Mouse (Mus musculus) fat pad, adult 2 months (tissue): ENCODE data around the gene Rpl7a.
"Not testable (repeated sequence)": the region's sequence is repeated elsewhere in the genome, so short reads cannot be mapped to it uniquely, and the experiment has no call there.

Source experiments
- DNase-seq: peaks from one replicate; pipeline ENCODE4 v3.0.0-alpha.2; 2011; ENCODE audit warnings: low read depth, low spot score; ENCODE audit errors: extremely low read depth

The Rpl7a gene

DNA sequence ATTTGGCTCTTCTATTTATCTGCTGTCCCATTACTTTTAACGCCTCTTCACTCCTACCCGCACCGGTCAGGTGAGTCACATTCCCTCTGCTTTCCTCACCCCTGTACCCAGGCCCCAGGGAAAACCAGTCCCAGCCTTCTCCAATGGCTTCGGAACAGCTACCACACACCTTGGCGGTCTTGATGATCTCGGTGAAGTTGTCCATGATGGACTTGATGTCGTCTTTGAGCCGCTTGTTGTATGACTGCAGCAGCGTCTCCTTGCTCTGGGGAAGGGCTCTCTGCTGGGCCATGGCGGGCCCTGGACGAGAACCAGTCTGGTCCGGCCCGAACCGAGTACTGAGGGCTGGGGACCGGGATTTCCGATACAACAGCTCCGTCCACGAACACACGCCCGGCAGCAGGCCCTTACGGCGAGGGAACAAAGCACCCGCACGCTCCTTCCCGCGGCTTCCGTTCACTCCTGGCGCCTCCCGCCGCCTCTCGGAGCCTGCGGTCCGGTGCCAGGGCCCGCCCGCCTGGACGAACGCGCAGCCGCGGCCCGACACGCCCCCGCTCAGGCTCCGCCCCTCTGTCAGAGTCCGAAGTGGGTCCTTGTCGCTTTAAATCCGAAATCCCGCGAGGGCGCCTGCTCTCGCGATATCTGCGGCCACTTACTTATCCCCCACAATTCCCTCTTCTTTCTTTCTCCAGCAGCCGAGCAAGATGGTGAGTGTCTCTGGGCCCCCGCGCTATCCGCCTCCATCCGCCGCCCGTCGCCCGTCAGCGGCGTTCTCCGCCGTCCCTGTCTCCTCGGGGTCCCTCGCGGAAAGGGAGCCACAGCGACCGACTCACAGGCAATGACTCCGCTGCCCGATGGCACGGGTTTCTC lies at the start of gene Rpl7a, which contains the start of gene Med22:
Gene Rpl7a (plus strand): TSS at position 641 of the 870 bp plus-strand sequence.
Gene Med22 (minus strand): TSS at position 554 of the 870 bp plus-strand sequence.
- DNase-seq, result no peak

DNA sequence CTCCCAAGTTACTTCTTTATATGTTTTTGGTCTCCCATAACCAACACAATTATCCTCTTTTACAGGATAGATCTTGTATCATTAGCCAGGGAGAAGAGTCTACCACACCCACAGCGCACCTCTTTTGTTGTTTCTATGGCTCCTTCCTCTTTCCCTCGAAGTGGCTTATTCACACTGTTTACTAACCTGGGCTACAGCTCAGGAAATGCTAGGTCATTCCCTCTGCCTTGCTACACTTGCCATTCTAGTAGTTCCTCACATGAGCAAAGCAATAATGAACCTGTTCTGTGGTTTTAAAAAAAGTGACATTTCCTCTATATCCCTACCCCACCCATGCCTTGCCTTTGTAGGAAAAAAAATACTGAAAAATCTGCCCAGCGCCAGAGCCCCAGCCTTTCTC lies 47.7 kb upstream of the Rpl7a start:
- no peak for DNase-seq

DNA sequence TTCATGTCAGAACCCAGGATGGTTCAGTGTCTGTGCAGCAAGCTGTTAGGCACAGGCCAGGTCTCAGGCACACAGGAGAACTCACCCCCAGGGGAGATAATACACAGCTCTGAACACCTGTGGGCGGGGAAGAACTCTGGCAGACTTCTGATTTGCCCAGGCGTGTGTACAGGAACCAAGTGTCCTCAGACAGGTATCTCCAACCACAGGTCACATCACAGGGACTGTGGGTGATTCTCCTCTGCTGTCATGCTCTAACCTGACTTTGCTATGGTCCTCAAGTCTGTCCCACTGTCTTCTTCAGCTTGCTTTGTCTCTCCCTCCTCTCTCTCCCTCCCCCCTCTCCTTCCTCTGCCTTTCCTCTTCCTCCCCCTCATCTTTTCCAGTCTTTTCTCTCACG lies 45.7 kb upstream of the Rpl7a start, which contains the start of gene Abo:
Gene Abo (minus strand): TSS at position 101 of the 400 bp plus-strand sequence.
- no peak for DNase-seq

DNA sequence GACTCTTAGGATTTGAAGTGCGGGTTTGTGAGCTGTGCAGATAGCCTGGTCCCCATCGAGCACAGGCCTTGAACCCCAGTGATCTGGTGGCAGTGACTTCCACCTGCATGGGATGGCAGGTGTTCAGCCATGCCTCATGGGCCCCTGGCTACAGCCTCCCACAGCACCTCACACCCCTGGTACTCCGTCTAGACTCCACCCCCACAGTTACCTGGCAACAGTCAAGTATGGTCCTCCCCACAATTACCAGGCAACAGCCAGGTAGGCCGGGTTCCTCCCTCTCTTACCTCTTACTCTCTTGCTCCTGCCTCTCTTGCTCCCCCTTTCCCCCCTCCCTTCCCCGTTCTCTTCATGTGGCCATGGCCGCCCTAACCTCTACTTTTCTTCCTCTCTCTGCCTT lies 39.9 kb upstream of the Rpl7a start:
- DNase-seq, result no peak

DNA sequence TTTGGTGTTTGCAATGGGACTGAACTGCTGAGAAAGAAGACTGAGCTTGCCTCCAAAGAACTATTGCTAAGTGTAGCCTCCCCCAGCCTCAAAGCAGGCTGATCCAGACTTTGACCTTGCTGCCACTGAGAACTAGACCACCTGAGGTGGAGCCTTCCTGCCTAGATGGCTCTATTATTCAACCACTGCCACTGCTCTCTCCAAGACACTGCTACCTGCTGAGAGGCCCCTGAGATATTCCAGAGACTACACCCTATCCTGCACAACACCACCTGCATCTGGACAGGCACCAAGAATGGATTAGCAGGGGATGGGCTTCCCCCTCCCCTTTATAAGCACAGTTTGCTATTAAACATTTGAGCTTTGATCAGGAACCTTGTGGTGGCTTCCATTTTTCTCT lies 32.0 kb upstream of the Rpl7a start:
- no peak for DNase-seq

DNA sequence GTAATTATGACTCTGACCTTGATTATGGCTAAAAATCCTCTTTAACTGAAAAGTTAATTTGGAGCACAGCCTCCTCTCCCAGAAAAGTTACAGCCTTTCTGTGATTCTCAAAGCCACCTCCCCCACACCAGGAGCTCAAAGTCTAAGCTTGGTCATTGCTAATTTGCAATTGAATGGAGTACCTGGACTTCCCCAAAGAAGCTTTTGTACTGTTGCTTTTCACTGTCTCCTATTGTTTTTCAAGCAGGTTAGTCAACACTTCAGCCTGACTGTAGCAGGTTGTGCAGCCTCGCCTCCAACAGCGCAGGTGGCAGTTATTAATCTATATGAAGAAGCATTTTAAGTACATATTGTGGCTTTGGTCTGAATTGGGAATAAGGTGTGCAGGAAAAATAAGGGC lies 25.0 kb upstream of the Rpl7a start:
- not testable (repeated sequence) for DNase-seq

DNA sequence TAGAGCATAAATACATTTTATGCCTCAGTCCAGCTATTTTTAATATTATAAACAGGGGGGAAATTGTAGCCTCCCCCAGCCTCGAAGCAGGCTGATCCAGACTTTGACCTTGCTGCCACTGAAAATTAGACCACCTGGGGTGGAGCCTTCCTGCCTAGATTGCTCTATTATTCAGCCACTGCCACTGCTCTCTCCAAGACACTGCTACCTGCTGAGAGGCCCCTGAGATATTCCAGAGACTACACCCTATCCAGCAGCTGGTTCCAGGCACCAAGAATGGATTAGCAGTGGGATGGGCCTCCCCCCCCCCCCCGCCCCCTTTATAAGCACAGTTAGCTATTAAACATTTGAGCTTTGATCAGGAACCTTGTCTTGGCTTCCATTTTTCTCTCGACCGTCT lies 24.4 kb upstream of the Rpl7a start:
- not testable (repeated sequence) for DNase-seq

DNA sequence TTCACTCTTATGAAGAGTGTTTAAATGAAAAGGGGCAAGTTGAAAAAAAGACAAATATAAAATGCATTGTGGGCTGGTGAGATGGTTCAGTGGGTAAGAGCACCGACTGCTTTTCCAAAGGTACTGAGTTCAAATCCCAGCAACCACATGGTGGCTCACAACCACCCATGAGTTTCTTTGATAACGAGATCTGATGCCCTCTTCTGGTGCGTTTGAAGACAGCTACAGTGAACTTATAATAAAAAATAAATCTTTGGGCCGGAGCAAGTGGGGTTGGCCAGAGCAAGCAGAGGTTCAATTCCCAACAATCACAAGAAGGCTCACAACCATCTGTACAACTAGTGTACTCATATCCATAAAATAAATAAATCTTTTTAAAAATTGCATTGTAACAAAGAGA lies 14.7 kb upstream of the Rpl7a start:
- no peak for DNase-seq

DNA sequence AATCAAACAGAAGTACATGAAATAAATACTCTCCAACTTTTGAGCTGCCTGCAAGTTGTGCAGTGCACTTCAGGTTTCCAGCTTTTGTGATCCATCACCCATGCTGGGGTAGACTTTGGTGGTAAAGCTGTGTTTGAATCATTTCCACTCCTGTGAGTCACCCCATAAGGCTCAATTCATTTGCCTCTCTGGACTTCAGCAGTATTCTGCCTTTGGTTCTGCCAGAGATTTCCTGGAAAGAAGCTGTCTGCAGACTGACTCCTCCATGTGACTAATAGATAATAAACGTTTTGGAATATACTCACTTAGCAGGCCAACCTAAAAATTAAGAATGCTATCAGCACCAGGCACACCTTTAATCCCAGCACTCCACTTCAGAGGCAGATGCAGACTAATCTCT lies 9.8 kb upstream of the Rpl7a start:
- DNase-seq, result no peak

DNA sequence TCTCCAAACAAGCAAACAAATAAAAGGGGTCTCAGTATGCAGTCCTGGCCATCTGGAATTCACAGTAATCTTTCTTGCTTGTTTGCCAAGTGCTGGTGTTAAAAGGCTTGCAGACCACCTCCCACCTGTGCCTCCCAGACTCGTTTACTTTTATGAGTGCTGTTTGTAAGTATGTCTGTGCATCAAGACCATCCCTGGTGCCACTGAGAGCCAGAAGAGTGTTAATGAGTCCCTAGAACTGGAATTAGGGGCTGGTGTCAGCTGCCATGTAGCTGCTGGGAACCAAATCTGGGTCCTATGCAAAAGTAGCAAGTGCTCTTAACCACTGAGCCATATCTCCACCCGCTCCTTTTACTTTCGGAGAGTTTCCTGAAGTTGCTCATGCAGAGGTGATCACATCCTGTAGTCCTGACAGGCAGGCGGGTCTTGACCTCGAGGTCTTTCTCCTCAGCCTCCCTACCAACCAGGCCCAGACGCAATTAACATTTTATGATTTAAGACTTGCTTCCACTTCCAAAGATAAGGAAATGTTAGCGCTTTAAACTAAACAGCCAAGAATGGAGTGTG lies 8.6 kb upstream of the Rpl7a start:
- DNase-seq, result no peak

DNA sequence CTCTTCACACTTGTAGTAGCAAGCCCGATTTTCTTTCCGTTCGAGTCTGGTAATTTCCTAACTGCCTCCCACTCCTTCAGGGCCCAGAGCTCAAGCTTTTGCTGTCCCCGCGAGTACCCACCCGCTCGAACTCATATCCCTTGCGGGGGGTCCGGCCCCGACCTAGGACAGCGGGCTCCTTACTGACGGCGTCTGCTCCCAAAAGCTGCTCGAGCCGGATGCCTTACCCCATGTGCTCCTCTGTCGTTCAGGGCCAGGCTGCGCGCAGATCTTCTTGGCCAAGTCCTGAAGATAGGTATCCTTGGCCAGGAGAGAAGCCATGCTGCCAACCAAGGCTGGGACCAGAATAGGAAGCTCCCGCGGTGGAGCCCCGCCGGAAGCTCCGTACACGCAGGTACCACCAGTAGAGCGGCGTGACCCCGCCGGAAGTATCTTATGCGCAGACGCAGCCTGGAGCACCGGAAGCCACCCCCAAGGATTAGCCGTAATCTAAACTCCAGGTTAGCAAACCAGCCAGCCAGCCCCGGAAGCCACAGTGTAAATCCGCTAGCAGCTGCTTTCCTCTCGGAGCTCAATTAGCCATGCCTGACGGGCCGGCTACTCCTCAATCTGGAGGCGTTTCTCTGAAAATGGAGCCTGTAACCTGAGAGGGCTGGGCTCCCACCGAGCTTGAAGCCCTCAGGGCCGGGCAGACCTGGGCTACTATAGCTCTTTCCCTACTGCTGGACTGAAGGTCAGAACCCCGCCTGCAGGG lies 7.9 kb upstream of the Rpl7a start, which contains the start of gene Surf6:
Gene Surf6 (minus strand): TSS at position 413 of the 754 bp plus-strand sequence.
- peak; percentile 73 for DNase-seq

DNA sequence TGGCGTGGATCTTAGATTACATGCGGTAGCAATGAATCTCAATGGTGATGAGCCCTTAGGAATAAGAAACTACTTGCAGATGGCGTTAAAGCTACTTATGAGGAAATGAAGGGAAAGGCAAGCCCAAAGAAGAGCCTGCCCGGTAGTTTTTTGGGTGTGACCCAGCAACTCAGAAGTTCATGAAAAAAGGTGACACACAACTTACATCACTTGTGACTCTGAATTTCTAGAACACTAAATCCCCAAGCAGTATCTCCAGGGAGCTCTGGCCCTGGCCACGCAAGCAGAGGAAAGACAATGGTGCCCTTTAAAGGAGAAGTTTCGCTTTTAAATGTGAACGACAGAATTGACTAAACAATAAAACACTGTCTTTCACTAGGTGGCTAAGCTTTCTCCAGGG lies 7.3 kb upstream of the Rpl7a start:
- no peak for DNase-seq

DNA sequence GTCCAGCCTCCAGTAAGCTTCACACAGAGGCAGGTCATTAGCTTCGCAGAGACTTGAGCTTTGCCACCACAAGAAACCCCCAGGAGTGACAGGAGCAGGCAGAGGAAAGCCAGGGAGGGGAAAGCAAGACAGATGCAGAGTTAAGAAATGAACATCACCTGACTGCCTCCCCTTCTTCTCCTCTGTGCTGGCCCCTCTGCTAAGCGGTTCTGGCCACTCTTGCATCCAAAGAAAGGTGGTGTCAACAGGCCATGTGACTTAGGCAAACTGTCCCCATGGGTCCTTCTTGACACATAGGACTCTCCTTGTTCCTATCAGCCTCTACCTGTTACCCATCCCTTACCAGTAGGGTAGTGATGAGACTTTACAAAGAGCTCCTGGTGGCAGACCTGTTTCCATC lies 4.6 kb upstream of the Rpl7a start:
- DNase-seq, result no peak

DNA sequence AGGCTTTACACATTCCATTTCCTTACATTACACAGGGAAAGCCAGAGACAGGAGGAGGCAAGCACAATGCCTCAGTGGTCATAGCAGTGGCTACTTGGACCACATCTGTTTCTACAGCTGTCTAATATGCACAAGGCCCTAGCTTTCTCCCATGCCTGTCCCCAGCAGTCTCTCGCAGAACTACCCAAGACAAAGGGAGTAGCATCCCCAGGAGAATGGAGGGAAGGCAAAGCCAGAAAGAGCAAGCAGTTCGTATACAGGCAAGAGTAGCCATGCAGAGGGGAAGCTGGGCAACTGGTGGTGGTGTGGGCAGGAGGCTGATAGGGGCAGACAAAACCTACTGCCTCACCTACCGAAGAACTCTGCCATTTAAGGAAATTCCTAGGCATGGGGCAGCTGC lies 4.1 kb upstream of the Rpl7a start:
- no peak for DNase-seq

DNA sequence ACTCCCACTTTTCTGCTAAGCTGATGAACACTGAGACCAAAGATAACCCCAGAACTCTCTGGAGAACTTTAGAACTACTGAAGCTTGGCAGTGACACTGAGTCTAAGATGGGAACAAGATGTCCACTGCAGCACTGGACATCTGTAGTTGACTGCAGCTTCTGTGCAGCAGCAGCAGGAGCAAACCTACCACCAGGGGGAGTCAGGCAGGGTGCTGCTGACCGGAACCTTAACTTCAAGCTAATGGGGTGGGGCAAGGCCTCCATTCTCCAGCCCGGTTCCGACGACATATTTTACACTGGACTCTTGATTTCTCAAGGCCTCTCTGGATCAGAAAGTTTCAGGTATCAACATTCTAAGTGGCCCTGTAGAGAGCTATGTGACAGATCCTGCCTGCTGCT lies 3.5 kb upstream of the Rpl7a start:
- DNase-seq, result no peak

DNA sequence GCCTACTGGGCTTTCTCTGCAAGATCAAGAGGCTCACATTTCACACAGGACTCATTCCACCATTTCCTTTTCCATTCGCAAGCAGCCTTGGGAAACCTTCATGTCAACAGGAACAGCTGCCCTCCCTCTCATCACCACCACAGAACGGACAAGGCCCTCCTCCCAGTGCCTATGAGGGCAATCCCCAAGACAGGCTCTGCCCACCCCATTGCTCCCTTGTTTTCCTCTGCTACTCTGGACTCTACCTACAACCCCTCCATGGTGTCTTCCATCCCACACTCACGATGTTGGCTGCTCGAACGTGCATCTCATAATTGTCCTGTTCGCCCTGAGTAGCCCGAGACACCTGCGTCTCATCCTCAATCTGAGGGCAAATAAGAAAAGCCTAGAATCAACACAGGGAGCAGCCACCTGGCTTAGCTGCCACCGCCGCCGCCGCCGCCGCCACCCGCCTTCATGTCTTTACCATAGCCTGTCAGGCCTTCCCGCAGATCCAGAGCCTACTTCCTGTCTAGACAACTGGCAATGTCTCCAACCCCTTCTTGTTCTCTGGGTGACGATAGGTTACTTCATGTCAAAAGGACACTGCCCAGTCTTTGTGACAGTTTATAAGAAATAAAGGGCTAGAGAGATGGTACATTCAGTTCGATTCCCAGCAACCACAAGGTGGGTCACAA lies 1.7 kb upstream of the Rpl7a start:
- DNase-seq, result no peak

DNA sequence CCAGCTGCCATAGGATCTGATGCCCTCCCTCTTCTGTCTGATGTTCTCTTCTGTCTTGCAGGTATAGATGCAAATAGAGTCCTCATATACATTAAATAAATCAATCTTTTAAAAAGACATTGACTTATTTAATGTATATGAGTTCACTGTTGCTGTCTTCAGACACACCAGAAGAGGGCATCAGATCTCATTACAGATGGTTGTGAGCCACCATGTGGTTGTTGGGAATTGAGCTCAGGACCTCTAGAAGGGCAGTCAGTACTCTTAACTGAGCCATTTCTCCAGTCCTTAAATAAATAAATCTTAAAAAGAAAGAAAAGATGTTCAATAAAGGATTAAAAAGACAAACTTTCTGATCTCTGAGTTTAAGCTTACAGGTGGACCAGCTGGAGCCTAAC lies 1.2 kb upstream of the Rpl7a start:
- DNase-seq, result no peak

DNA sequence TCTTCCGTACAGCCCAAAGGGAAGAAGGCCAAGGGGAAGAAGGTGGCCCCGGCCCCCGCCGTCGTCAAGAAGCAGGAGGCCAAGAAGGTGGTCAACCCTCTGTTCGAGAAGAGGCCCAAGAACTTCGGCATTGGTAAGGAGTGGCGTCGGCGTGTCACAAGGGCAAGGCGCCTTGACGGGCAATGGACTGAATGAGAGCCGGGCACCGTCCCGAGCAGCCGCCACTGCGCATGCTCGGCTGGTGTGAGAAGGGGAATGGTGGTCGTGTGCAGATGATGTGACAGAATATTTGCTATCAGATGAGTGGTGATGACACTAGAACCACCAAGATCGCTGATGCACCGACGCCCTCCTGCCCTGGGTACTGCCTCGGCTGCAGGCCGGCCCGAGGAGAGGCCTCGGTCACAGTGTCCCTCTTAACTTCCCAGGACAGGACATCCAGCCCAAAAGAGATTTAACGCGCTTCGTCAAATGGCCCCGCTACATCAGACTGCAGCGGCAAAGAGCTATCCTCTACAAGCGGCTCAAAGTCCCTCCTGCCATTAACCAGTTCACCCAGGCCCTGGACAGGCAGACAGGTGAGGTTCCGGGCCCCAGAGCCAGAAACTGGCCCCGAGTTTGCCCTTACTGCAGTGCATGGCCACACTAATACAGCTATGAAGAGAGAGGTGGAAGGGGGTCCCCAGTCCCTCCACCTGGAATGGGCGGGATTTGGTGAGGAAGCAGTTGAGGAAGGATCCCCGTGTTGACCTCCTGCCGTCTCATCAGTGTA lies 616 bp downstream of the Rpl7a start:
- DNase-seq, result no peak

DNA sequence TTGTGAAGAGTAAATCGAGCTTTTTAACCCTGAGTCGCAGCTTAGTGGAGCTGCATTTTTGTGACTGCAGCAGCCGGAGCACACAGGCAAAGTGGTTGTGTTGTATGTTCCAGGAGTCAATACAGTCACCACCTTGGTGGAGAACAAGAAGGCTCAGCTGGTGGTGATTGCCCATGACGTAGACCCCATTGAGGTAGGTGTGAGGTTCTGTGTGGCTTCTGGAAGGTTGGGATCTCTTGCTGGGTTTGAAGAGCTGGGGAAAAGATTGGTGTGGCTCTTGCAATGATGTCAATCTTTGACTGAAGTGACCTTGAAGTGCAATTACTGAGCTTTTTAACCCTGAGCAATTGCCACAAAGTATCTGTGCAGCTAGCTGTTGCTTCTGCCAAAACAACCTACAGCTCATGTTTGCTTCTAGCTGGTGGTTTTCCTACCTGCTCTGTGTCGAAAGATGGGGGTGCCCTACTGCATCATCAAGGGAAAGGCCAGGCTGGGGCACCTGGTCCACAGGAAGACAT lies 1.7 kb downstream of the Rpl7a start:
- DNase-seq, result no peak
